Mouse (Mus musculus): ENCODE results near the gene Klhl40. TPM values are rescaled to one million over a fixed set of nuclear protein-coding genes. Genes with fewer than 3 reads are reported as not detected.

Klhl40 gene
- polyA plus RNA-seq, 1 experiment, result not detected

- H3K4me1 ChIP-seq (ENCODE audit: control insufficient read depth, insufficient read depth, low read length), result peaks cover 19% of the 10 kb centered on the region
- TF ChIP-seq CTCF (IDR thresholded peaks at IDR 0.05; ENCODE audit: insufficient read depth, low read depth, low read length) (no peak), POLR2A (IDR thresholded peaks at IDR 0.05; ENCODE audit: insufficient read depth, low read depth, low read length) (no peak)
- no peak overlapping the region for H3K27ac ChIP-seq (ENCODE audit: insufficient read depth, low read depth, low read length)
- whole genome bisulfite sequencing, result 75% methylated on average over 7 of the region's 7 CpGs
- H3K4me3 ChIP-seq (ENCODE audit: insufficient read depth, low read depth, low read length), result no peak overlapping the region
Observed at GRCm38 (mm10) chr9:121829270-121829992, 52.0 kb downstream of the Klhl40 start.

- Histone ChIP-seq H3K4me1 (ENCODE audit: control insufficient read depth, insufficient read depth, low read length) (peaks cover 19% of the 10 kb centered on the region), H3K27ac (ENCODE audit: insufficient read depth, low read depth, low read length) (no peak overlapping the region), H3K4me3 (ENCODE audit: insufficient read depth, low read depth, low read length) (no peak overlapping the region)
- no peak for TF ChIP-seq POLR2A (IDR thresholded peaks at IDR 0.05; ENCODE audit: insufficient read depth, low read depth, low read length)
- TF ChIP-seq CTCF (IDR thresholded peaks at IDR 0.05; ENCODE audit: insufficient read depth, low read depth, low read length), result peak; percentile 63; the same call in 1 of the 2 replicates
- WGBS, result 78% methylated on average over 6 of the region's 6 CpGs
Observed at GRCm38 (mm10) chr9:121830243-121830955, 53.0 kb downstream of the Klhl40 start.

- Histone ChIP-seq H3K4me1 (ENCODE audit: control insufficient read depth, insufficient read depth, low read length) (peaks cover 19% of the 10 kb centered on the region), H3K4me3 (ENCODE audit: insufficient read depth, low read depth, low read length) (no peak overlapping the region), H3K27ac (ENCODE audit: insufficient read depth, low read depth, low read length) (no peak overlapping the region)
- WGBS, result 22% methylated on average over 6 of the region's 6 CpGs
- no peak for TF ChIP-seq POLR2A (IDR thresholded peaks at IDR 0.05; ENCODE audit: insufficient read depth, low read depth, low read length)
- TF ChIP-seq CTCF (IDR thresholded peaks at IDR 0.05; ENCODE audit: insufficient read depth, low read depth, low read length), result peak; percentile 54; the same call in 1 of the 2 replicates
Observed at GRCm38 (mm10) chr9:121830956-121831293, 53.5 kb downstream of the Klhl40 start.

Other genes with a start within 250 kb of the Klhl40 start
- not detected in 2 replicates for gene Lyzl4, start 135.5 kb upstream of the Klhl40 start, polyA plus RNA-seq (2012; ENCODE audit: insufficient read depth, insufficient read length, low replicate concordance, missing spikeins)
- not detected in 2 replicates for gene Vipr1, start 134.9 kb upstream of the Klhl40 start, polyA plus RNA-seq (2012; ENCODE audit: insufficient read depth, insufficient read length, low replicate concordance, missing spikeins)
- gene Sec22c, start 72.1 kb upstream of the Klhl40 start, polyA plus RNA-seq (2012; ENCODE audit: insufficient read depth, insufficient read length, low replicate concordance, missing spikeins), result not detected in 2 replicates
- gene Ss18l2, start 67.3 kb upstream of the Klhl40 start, polyA plus RNA-seq (2012; ENCODE audit: insufficient read depth, insufficient read length, low replicate concordance, missing spikeins), result not detected in 2 replicates
- gene Nktr, start 58.4 kb upstream of the Klhl40 start, polyA plus RNA-seq (2012; ENCODE audit: insufficient read depth, insufficient read length, low replicate concordance, missing spikeins), result 164 and 673 TPM in 2 replicates
- not detected in 2 replicates for gene Zfp651, start 18.3 kb upstream of the Klhl40 start, polyA plus RNA-seq (2012; ENCODE audit: insufficient read depth, insufficient read length, low replicate concordance, missing spikeins)
- not detected in 2 replicates for gene Hhatl, start 14.9 kb downstream of the Klhl40 start, polyA plus RNA-seq (2012; ENCODE audit: insufficient read depth, insufficient read length, low replicate concordance, missing spikeins)
- not detected in 2 replicates for gene Ccdc13, start 61.9 kb downstream of the Klhl40 start, polyA plus RNA-seq (2012; ENCODE audit: insufficient read depth, insufficient read length, low replicate concordance, missing spikeins)
- gene Higd1a, start 80.8 kb downstream of the Klhl40 start, polyA plus RNA-seq (2012; ENCODE audit: insufficient read depth, insufficient read length, low replicate concordance, missing spikeins), result not detected in 2 replicates
- gene Ackr2, start 120.7 kb downstream of the Klhl40 start, polyA plus RNA-seq (2012; ENCODE audit: insufficient read depth, insufficient read length, low replicate concordance, missing spikeins), result not detected in 2 replicates
- gene Cyp8b1, start 138.7 kb downstream of the Klhl40 start, polyA plus RNA-seq (2012; ENCODE audit: insufficient read depth, insufficient read length, low replicate concordance, missing spikeins), result not detected in 2 replicates
- gene Fam198a, start 173.4 kb downstream of the Klhl40 start, polyA plus RNA-seq (2012; ENCODE audit: insufficient read depth, insufficient read length, low replicate concordance, missing spikeins), result not detected in 2 replicates
- gene Pomgnt2, start 219.5 kb downstream of the Klhl40 start, polyA plus RNA-seq (2012; ENCODE audit: insufficient read depth, insufficient read length, low replicate concordance, missing spikeins), result not detected in 2 replicates